Mouse (Mus musculus) T-helper 1 cell (primary cell): ENCODE data around the gene Foxo3.

ENCODE experiments used
- in situ Hi-C: fragments of 300-600 bp; cut with MboI, MseI; formaldehyde crosslinking; loops from one replicate; pipeline ENCODE4 v1.15.1; 2025; ENCODE audit warnings: high pct_unique_total_duplicates

Foxo3 gene

DNA sequence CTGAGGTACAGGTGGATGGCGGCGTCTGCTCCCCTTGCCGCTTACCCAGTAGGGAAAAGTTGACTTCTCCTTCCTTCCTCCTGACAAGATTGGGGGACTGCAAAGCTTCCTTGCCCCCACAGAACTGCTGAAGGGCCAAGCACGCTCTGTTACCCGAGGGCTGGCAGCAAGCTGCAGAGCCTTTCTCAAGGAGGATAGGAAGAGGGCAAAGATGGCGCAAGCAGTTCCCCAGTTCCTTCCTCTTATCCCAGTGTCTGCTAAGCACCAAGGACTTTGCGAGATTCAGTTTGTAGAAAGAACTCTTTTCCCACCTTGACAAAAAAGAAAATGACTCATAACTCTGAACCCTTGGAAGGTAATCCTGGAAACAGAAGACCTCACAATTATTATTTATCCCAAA, 18.6 kb downstream of the Foxo3 start:
- in situ Hi-C loops, result no loop called here

DNA sequence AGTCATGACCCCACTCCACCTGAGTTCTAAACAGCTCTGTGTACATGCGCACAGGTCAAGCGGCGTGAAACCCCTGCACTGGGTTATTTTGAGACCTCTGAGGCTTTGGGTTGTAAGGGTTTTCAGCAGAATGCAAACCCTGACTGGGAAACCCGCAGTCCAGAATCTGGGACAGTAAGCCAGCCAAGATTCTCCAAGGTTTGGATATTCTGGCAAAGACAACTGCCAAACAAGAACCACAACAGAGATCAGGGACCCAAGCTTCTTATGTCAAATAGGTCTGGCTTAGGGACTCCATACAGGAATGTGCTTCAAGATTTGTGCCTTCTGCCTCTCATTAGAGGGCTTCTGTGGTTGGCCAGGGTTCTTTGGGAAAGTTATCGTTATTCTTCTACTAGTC, 21.8 kb downstream of the Foxo3 start:
- in situ Hi-C loops, result no loop called here

DNA sequence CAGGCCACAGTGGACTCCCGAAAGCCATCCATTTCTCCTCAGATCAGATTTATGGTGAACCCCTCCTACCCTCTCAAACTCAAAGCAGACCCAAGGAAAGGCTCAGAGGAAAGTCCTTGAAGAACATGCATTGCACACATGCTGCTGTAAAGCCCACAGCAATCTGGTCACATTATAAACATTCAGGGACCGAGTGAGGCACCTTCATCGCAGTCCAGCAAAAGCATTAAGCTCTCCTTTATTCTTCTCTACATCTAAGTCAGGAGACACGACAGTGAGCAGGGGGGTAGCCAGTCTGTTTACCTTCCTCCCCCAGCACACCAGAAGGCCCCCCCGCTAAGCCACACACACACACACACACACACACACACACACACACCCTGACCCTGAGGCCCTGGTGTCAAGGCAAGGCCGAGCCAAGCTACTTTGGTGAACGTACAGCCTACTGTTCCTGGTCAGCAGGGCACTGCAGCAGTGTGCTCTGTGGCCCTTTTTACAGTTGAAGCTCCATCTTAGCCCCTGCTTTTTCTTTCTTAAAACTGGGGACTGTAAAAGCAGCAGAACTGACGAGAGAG, 24.7 kb downstream of the Foxo3 start:
- in situ Hi-C loops, result no loop called here

DNA sequence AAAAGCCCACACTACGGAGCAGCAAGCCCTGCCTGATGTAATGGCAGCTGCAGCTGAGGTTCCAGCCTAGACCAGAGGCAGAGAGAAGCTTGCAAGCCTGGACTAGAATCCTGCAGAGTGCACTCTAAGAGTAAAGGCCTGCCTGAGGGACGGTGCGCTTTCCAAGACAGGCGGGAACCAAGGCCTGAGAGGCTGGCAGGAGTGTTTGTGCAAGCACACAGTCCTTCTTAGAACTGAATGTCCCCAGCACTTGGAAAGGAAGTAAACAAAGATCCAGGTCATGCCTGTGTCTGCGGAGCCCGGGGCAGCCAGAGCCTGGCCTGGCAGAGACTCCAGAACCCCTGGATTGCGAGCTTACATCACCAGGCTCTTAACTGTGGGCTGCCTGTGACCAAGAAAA, 25.4 kb downstream of the Foxo3 start:
- in situ Hi-C loops, result no loop called here

DNA sequence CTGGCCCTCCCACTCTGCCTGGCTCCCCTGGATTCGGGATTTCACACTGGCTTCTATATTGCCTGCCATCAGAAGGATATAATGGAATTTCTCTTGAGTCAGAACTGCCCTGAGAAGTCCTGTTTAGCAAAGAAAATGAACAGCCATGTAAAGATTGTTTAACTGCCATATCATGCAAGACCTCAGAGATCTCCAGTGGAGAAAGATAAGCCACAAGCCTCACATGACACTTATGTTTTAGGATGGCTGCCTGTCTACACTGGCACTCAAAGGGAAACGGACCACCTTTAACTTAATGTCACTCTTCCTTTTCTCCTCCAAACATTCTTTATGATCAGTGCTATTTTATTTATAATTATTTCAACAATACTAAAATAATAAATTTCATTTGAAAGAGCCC, 26.6 kb downstream of the Foxo3 start:
- in situ Hi-C loops, result no loop called here

DNA sequence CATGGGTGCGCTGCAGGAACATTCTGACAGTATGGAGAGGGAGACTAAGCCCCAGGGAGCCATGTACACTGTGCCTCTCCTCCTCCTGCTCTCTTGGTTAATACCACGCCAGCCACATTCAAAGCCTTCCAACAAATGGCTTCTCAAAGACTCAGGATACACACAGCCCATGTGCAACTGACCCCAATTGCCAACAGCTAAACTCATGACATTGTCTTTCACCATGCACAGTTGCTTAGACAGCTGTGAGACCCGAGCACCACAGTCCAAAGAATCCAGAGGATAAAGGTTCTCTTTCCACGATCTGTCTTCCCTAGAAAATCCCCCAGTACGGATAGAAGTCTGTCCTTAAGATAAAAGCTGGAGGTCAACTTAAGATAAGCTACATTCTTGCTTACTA, 27.9 kb downstream of the Foxo3 start:
- in situ Hi-C loops, result no loop called here

DNA sequence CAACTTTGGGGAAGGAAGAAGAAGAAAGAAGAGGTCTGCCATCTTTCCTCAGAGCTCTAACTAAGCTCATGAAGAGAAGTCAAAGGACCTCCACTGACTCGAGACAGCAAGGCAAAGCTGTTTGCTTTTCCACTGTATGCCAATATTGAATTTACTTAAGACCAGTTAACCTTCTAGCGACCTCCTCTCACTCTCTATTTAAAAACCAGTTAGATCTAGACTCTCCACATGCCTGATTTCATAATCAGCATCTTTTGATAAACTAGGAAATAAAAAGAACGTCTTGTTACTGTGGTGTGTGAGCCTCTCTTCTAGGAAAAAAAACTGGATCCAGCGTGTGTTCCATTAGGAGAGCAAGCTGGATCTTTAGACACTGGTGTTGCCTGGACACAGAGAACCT, 28.4 kb downstream of the Foxo3 start:
- in situ Hi-C loops, result no loop called here

DNA sequence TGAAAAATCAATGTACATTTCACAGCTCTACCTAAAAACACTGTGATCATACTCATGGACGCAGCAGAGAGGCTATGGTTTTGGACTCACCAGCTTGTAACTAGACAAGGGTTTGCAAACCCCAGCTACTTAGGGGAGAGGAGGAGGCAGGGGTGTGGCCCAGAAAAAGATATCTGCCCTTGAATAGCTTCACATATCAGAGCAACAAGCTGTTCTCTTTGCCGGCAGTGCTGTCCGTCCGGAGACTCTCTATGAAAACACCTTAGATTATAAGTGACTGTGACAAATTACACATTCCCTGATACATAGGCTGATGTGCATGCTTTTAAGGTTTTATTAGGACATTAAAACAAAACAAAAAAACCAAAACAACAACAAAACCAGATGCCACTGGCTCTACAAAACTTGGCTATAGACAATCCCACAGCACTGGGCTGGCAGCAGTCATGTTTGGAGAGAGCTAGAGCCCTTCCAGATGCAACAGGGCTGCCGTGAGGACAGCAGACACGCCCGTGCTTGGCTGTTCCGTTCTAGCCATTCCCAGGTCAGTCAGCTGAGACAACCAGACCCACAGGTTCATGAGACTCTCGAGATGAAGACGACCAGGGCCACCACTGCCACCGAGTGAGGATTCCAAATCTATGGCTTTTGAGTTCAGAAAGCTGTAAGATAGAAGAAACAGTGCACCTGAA, 29.3 kb downstream of the Foxo3 start:
- in situ Hi-C loops, result no loop called here

DNA sequence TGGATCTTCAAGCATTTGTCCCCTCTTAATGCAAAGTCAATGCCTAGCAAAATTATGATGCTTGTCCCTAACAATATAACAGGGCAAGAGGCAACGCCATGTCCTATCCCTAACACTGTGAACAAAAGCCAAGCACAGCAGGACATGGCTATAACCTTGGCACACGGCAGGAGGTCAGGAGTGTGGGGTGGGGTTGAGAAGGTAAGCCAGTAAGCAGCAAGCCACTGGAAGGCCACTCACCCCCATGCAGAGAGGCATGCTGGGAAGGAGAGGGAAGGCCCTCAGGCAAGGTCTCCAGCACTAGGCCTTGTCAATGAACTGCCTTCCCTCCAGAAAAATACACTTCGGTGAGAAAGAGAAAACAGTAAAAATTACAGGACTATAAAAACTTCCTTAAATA, 30.1 kb downstream of the Foxo3 start:
- in situ Hi-C loops, result no loop called here

DNA sequence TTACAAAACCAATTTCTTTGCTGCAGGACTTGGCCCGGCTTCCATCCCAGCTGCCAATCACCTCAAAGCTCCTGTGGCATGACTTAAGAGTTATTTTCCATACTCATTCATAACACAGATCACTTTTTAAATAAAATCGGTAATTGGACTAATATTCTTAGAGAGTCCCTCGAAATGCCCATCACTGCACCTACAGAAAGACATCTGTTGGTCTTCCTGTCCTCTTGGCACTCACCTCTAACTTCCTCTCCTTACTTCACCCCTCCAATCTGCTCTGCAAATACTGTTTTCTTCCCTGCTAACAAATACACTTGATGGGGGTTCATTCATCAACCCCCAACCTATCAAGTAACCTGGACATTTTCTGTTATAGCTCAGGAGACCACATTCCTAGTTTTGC, 30.9 kb downstream of the Foxo3 start:
- in situ Hi-C loops, result no loop called here

DNA sequence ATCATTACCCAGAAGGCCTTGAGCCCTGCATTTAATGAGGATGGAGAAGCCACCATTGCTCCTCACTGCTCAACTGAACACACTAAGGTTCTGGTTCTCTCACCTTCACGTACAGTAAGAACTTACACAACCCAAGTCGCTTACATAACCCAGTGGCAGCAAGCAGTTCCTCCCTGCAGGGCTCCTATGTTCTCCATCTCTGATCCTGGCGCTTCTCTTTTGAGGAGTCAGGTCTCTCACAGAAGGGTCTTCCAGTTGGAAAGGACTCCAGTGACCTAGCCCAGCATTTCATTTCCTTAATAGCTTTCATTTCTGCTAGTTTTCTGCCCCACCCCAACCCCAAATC, 31.3 kb downstream of the Foxo3 start:
- in situ Hi-C loops, result no loop called here

DNA sequence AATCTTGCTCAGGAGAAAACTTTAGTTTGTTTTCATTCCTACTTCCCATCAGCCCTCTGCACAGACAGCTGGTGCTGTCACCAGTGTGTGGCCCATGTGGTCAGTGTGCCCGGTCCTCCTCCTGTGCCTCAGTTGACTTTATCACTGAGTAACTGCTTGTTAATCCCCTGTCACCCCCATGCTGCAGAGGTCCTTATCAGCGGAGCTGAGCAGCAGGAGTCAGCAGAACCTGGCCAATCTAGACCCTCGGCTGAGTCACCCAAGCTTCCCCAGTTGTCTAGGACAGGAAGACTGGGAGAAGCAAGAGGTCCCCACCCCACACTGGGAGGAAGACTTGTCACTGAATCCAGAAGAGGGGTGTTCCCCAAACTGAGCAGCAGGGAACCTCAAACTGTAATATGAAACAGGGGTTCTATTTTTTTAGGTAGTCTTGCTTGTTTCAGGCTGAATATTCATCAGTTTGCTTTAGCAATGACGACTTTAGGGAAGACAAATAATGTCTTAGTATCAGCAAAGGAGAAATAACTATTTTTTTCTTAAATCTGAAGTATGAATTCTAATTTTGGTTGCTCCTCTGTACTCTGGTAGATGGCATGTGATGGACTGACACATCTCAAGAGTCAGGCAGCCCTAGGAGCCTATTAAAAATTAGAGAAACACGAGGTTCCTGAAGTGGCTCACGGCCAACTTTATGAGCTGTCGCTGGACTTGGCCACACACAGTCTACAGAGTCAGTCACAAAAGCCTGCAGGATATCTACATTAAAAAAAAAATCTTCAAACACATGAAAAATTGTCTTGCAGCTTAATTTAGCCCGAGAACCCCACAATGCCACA, 31.9 kb downstream of the Foxo3 start:
- in situ Hi-C loops, result no loop called here

DNA sequence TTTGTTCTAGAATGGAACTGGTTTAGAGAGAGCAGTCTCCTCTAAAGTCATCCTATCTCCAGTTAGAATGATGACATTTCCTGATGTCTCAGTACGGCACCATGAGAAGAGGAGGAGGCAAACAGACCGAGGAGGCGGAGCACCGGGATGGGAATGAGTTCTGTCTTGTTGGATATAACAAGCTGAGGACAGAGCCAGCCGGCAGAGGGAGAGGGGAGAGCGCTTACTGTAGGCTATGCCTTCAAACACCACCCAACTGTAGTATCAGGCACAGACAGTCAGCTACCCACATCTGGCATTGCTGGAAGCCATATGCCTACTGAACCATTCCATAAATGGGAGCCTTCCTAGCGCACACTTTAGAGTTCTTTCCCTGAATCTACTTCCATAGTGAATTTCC, 32.6 kb downstream of the Foxo3 start:
- in situ Hi-C loops, result no loop called here

DNA sequence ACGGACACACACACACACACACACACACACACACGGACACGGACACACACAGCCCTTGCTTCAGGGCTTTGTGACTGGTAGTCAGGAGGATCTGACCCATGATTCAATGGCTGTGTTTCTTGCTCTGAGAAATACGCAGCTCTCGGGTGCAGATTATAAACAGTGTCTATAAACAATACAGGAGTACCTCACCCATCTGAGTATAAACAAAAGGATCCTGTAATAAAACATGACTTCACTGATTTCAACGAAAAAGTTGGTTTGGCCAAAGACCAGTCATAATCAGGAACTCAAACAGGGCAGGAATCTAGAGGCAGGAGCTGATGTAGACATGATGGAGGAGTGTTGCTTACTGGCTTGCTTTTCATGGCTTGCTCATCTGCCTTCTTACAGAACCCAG, 34.1 kb downstream of the Foxo3 start:
- in situ Hi-C loops, result no loop called here

DNA sequence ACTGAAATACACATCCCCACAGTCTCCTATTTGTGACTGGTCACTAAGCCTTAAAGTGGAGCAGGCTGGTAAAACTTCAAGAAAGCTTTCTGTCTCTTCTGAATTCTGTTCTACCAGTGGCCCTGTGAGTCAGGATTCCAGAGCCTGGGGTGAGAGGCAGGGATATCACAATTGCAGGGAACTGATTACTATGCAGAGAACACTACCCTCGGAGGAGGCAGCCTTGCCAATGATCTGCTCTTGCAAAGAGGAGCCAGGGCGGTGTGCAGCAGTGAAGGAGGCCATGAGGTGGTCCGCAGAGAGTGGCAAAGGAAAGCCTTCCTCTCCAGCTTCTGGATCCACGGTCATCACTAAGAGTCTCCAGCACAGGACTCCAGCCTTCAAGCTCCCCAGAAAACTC, 34.8 kb downstream of the Foxo3 start:
- in situ Hi-C loops, result no loop called here

DNA sequence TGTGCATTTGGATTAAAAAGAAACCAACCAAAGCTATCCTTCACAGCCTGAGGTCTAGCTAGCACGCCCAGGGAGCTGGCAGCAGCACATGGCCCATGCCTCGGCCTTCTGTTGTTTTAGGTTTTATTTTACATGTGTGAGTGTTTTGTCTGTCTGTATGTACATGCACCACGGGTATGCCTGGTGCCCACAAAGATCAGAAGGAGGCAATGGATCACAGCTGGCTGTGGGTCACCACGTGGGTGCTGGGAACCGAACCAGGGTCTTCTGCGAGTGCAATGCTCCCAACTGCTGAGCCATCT, 36.8 kb downstream of the Foxo3 start:
- in situ Hi-C loops, result no loop called here

DNA sequence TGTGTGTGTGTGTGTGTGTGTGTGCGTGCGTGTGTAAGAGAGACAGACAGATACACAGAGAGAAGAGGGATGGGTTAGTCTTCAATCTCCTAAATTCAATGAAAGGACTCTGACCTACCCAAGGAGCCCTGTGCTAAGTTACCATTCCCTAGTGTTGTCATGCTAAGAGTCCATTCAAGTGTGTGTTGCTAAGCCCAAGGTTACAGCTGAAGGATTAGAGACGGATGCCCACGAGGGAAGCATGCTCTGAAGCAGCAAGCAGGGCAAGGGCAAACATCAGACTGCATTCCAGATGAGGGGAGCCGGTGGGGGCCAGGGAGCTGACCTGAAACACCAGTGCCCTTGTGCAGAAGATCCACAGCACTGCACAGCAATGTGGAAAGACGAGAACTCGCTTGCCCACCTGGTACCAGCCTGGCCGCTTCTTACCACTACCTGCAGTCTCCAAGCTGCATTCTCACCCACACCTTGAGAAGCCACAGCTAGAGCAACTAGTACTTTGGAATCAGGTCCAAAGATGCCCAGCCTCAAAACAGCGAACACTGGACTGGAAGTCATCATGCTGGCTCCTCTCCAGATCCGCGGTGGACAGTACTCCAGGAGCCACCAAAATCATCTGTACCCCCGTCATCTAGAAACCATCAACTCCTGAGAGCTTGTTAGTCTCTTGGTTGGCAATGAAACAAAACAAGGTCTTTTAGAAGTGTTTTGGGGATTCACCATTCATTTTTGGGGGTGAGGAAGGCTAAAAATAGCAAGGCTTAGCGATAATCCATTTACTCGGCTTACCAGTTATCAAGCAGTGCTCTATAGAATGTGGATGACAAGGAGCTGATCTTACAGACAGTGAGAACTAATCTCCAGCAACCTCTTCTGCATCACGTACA, 37.4 kb downstream of the Foxo3 start:
- in situ Hi-C loops, result no loop called here

DNA sequence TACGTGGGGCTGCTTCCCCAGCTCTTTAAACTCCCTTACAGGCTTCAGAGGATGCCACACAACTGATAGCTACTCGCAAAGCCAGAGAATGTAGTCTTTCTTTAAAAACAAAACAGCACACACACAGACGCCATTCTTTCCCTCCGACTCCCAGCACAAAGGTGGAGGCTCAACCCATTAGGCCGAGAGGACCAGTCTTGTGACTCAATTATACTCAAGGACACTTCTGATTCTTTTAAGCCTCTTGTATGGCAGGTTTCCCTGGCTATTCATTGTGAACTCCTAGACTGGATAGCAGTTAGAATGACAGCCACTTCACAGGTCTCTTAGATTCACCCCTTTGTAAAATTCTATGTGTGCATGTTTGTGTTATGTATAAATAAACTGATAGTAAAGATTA, 38.3 kb downstream of the Foxo3 start:
- in situ Hi-C loops, result no loop called here

DNA sequence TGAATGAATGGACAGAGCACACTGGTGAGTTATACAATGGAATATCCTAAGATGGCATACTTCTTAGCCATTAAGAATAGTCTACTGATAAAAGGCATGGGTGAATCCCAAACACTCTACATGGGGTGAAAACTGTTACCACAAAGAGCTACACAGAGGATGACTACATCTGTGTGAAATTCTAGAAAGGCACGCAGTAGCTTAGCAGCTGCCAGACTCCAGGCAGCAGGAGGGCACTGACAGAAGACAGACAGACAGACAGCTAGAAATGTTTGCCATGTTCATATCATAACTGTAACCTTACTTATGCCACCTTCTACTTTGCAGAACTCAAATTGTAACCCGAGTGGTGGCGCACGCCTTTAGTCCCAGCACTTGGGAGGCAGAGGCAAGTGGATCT, 39.0 kb downstream of the Foxo3 start:
- in situ Hi-C loops, result no loop called here

DNA sequence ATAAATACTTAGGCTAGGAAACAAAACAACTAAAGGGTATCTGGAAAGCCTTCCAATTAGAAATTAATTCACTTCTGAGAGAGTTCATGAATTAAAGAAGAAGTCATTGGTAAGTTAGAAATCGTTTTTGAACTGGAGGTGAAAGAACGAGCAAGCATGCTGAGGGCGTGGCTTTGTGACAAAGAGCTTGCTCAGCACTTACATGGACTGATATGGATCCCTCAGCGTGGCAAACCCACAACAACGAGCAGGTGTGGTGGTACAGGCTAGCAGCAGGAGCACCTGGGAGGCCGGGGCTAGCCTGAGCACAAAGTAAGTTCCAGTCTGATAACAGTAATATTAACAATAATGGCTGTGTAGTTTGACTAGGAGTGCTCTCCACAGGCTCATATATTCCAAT, 41.2 kb downstream of the Foxo3 start:
- in situ Hi-C loops, result no loop called here

DNA sequence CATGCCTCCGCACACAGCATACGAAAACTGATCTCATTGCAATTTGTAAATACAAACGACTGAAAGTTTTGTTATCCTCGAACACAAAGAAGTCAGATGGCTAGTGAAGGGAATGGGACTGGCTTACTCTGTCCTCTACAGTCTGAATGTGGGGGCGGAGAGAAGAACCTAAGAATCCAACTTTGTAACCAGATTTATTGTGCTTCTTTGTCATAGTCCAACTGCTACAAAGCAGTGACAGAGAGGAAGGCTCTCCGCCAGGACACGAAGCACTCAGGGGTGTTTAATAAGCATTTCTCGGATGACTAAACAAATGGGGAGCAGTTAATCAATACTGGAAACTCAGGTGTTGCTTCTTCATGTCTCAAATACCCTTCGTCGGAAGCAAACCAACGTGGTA, 43.6 kb downstream of the Foxo3 start:
- in situ Hi-C loops, result no loop called here

DNA sequence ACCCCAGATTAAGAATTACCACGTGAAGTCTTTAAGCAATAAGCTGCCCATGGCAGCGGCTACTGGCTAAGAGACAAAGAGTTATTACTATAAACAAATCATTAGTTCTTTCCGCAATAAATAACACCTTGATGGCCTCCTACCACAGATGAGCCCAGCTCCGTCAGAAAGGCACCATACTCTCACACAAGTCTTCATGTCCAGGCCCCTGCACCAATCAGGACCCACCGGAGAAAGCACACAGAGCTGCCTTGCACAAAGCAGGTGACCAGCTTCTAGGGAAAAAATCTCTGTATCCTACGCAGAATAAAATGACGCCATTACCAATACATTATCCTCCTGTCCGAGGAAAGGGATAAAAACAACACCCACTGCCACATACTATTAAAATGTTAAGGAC, 44.7 kb downstream of the Foxo3 start:
- in situ Hi-C loops, result no loop called here
